Mouse (Mus musculus): ENCODE results near the gene Rxfp2. TPM values are rescaled to one million over a fixed set of nuclear protein-coding genes. Genes with fewer than 3 reads are reported as not detected.

Gene Rxfp2
- polyA plus RNA-seq, 1 experiment from 2014 or later: 0.78 TPM

- Histone ChIP-seq H3K4me2 (no peak overlapping the region), H3K9me3 (ENCODE audit: control insufficient read depth, low read length) (no peaks in the 10 kb centered on the region), H3K27me3 (ENCODE audit: control insufficient read depth, insufficient read depth, low read length) (no peaks in the 10 kb centered on the region), H3K36me3 (ENCODE audit: control insufficient read depth, insufficient read depth, low read length) (no peaks in the 10 kb centered on the region), H3K4me3 (ENCODE audit: low read depth, low read length) (no peak overlapping the region), H3K27ac (ENCODE audit: low read depth, low read length) (no peak overlapping the region), H3K4me1 (ENCODE audit: control insufficient read depth, insufficient read depth, low read length) (no peaks in the 10 kb centered on the region), H3K9ac (ENCODE audit: low read length) (no peak overlapping the region)
- no peak for ATAC-seq (ENCODE audit: low FRiP score)
- DNase-seq (ENCODE audit: low spot score, missing footprints): no peak
- 87% methylated on average over 4 of the region's 4 CpGs for WGBS
Observed at GRCm38 (mm10) chr5:150122095-150122494, 103.6 kb downstream of the Rxfp2 start.

GRCm38 (mm10) chr5:150122571-150122970 is 104.1 kb downstream of the Rxfp2 start:
- 80% methylated on average over 2 of the region's 2 CpGs for WGBS
- Histone ChIP-seq H3K4me3 (ENCODE audit: low read depth, low read length) (no peak overlapping the region), H3K27ac (ENCODE audit: low read depth, low read length) (no peak overlapping the region), H3K9me3 (ENCODE audit: control insufficient read depth, low read length) (no peaks in the 10 kb centered on the region), H3K4me2 (no peak overlapping the region), H3K9ac (ENCODE audit: low read length) (no peak overlapping the region), H3K4me1 (ENCODE audit: control insufficient read depth, insufficient read depth, low read length) (no peaks in the 10 kb centered on the region), H3K36me3 (ENCODE audit: control insufficient read depth, insufficient read depth, low read length) (no peaks in the 10 kb centered on the region), H3K27me3 (ENCODE audit: control insufficient read depth, insufficient read depth, low read length) (no peaks in the 10 kb centered on the region)
- ATAC-seq (ENCODE audit: low FRiP score) (no peak), DNase-seq (ENCODE audit: low spot score, missing footprints) (no peak)

- no peak for DNase-seq (ENCODE audit: low spot score, missing footprints)
- no peak overlapping the region for H3K4me2 ChIP-seq
- H3K27ac ChIP-seq (ENCODE audit: low read depth, low read length): no peak overlapping the region
- H3K4me3 ChIP-seq (ENCODE audit: low read depth, low read length): no peak overlapping the region
- ATAC-seq (ENCODE audit: low FRiP score): no peak
- WGBS: 92% methylated on average over 9 of the region's 9 CpGs
- H3K9me3 ChIP-seq (ENCODE audit: control insufficient read depth, low read length): no peaks in the 10 kb centered on the region
- no peaks in the 10 kb centered on the region for H3K36me3 ChIP-seq (ENCODE audit: control insufficient read depth, insufficient read depth, low read length)
- H3K9ac ChIP-seq (ENCODE audit: low read length): no peak overlapping the region
- no peaks in the 10 kb centered on the region for H3K4me1 ChIP-seq (ENCODE audit: control insufficient read depth, insufficient read depth, low read length)
- no peaks in the 10 kb centered on the region for H3K27me3 ChIP-seq (ENCODE audit: control insufficient read depth, insufficient read depth, low read length)
Observed at GRCm38 (mm10) chr5:150125920-150126319, 107.4 kb downstream of the Rxfp2 start.

- H3K36me3 ChIP-seq (ENCODE audit: control insufficient read depth, insufficient read depth, low read length): no peaks in the 10 kb centered on the region
Observed at GRCm38 (mm10) chr5:150128432-150128831, 110.0 kb downstream of the Rxfp2 start.

GRCm38 (mm10) chr5:150130144-150130543 is 111.7 kb downstream of the Rxfp2 start:
- H3K4me2 ChIP-seq: no peak overlapping the region
- H3K9me3 ChIP-seq (ENCODE audit: control insufficient read depth, low read length): no peaks in the 10 kb centered on the region
- no peaks in the 10 kb centered on the region for H3K36me3 ChIP-seq (ENCODE audit: control insufficient read depth, insufficient read depth, low read length)
- H3K27me3 ChIP-seq (ENCODE audit: control insufficient read depth, insufficient read depth, low read length): no peaks in the 10 kb centered on the region
- no peak overlapping the region for H3K4me3 ChIP-seq (ENCODE audit: low read depth, low read length)
- H3K9ac ChIP-seq (ENCODE audit: low read length): no peak overlapping the region
- no peak for DNase-seq (ENCODE audit: low spot score, missing footprints)
- no peaks in the 10 kb centered on the region for H3K4me1 ChIP-seq (ENCODE audit: control insufficient read depth, insufficient read depth, low read length)
- no peak overlapping the region for H3K27ac ChIP-seq (ENCODE audit: low read depth, low read length)
- 78% methylated on average over 7 of the region's 7 CpGs for WGBS
- no peak for ATAC-seq (ENCODE audit: low FRiP score)

More at GRCm38 (mm10) chr5:150128432-150128831, 110.0 kb downstream of the Rxfp2 start:
- Histone ChIP-seq H3K27me3 (ENCODE audit: control insufficient read depth, insufficient read depth, low read length) (no peaks in the 10 kb centered on the region), H3K4me3 (ENCODE audit: low read depth, low read length) (no peak overlapping the region), H3K9ac (ENCODE audit: low read length) (no peak overlapping the region), H3K4me2 (no peak overlapping the region), H3K27ac (ENCODE audit: low read depth, low read length) (no peak overlapping the region), H3K4me1 (ENCODE audit: control insufficient read depth, insufficient read depth, low read length) (no peaks in the 10 kb centered on the region), H3K9me3 (ENCODE audit: control insufficient read depth, low read length) (no peaks in the 10 kb centered on the region)
- 83% methylated on average over 8 of the region's 8 CpGs for WGBS
- ATAC-seq (ENCODE audit: low FRiP score): no peak
- DNase-seq (ENCODE audit: low spot score, missing footprints): no peak

- Histone ChIP-seq H3K9me3 (ENCODE audit: control insufficient read depth, low read length) (no peaks in the 10 kb centered on the region), H3K4me3 (ENCODE audit: low read depth, low read length) (no peak overlapping the region), H3K9ac (ENCODE audit: low read length) (no peak overlapping the region), H3K36me3 (ENCODE audit: control insufficient read depth, insufficient read depth, low read length) (no peaks in the 10 kb centered on the region), H3K4me1 (ENCODE audit: control insufficient read depth, insufficient read depth, low read length) (no peaks in the 10 kb centered on the region), H3K27ac (ENCODE audit: low read depth, low read length) (no peak overlapping the region), H3K4me2 (no peak overlapping the region), H3K27me3 (ENCODE audit: control insufficient read depth, insufficient read depth, low read length) (no peaks in the 10 kb centered on the region)
- 90% methylated on average over 7 of the region's 7 CpGs for WGBS
- no peak for DNase-seq (ENCODE audit: low spot score, missing footprints)
- ATAC-seq (ENCODE audit: low FRiP score): no peak
Observed at GRCm38 (mm10) chr5:150131166-150131565, 112.7 kb downstream of the Rxfp2 start.

Other genes with a start within 250 kb of the Rxfp2 start
- 8.8 and 9.1 TPM in 2 replicates for gene Fry, start 100.0 kb downstream of the Rxfp2 start, polyA plus RNA-seq (2014; fragmentation: Nextera tagmentation; extraction: Ambion mirVana)

All from midbrain, embryonic 11.5 days (tissue).